Mouse (Mus musculus) heart, embryonic 14.5 days (tissue): ENCODE results near the gene Mgat5. TPM values are rescaled to one million over a fixed set of nuclear protein-coding genes. Genes with fewer than 3 reads are reported as not detected.

Source experiments
- ATAC-seq: fragments of 200-750 bp; cut with Nextera tagmentation; 2 replicates; pipeline ENCODE4 v1.8.0; 2017; ENCODE audit warnings: low read depth, moderate TSS enrichment; ENCODE audit not compliant: insufficient number of reproducible peaks, insufficient read depth, low FRiP score
- H3K27ac ChIP-seq, 2 experiments: fragments of 200-500 bp in 1 of 2; fragments of 300-500 bp in 1 of 2; sonication (generic) in 1 of 2; replicated peaks in 1 of 2; 2 replicates each; pipeline ENCODE4 v1.5.1; 2012 to 2014; ENCODE audit warnings: low read depth in 2 of 2, low read length in 2 of 2, control low read depth in 1 of 2, mild to moderate bottlenecking in 1 of 2, mixed read lengths in 1 of 2; ENCODE audit not compliant: control insufficient read depth in 1 of 2, insufficient read depth in 1 of 2
- H3K27me3 ChIP-seq: fragments of 300-500 bp; sonication (generic); 2 replicates; pipeline ENCODE4 v1.6.1; 2014; ENCODE audit warnings: mild to moderate bottlenecking, low read length, control low read depth; ENCODE audit not compliant: control insufficient read depth, insufficient read depth
- H3K36me3 ChIP-seq: fragments of 300-500 bp; sonication (generic); 2 replicates; pipeline ENCODE4 v1.6.1; 2014; ENCODE audit warnings: mild to moderate bottlenecking, control low read depth, low read length, mixed read lengths; ENCODE audit not compliant: control insufficient read depth, insufficient read depth
- H3K4me1 ChIP-seq, 2 experiments: fragments of 200-500 bp in 1 of 2; fragments of 300-500 bp in 1 of 2; sonication (generic) in 1 of 2; 2 replicates each; pipeline ENCODE4 v1.6.1; 2012 to 2014; ENCODE audit warnings: low read length in 2 of 2, control low read depth in 1 of 2, mixed read lengths in 1 of 2; ENCODE audit not compliant: control insufficient read depth in 2 of 2, insufficient read depth in 2 of 2
- H3K4me2 ChIP-seq: fragments of 300-500 bp; sonication (generic); 2 replicates; pipeline ENCODE4 v1.6.1; 2014; ENCODE audit warnings: mild to moderate bottlenecking, low read length
- H3K4me3 ChIP-seq, 2 experiments: fragments of 200-500 bp in 1 of 2; fragments of 300-500 bp in 1 of 2; sonication (generic) in 1 of 2; 2 replicates each; pipeline ENCODE4 v1.5.1; 2012 to 2014; ENCODE audit warnings: low read length in 2 of 2, mild to moderate bottlenecking in 2 of 2, control low read depth in 1 of 2, low read depth in 1 of 2, moderate library complexity in 1 of 2; ENCODE audit not compliant: control insufficient read depth in 1 of 2, insufficient read depth in 1 of 2
- H3K9ac ChIP-seq: fragments of 300-500 bp; sonication (generic); 2 replicates; pipeline ENCODE4 v1.6.1; 2014; ENCODE audit warnings: mild to moderate bottlenecking, low read length
- H3K9me3 ChIP-seq: fragments of 300-500 bp; sonication (generic); 2 replicates; pipeline ENCODE4 v1.6.1; 2016; ENCODE audit warnings: low read length, control low read depth; ENCODE audit not compliant: control insufficient read depth
- WGBS: fragments of 180-500 bp; shearing (Covaris S2); extraction: QIAGEN DNeasy Blood & Tissue Kit; methylation state at CpG from one replicate; pipeline ENCODE4 v1.1.7; 2014; 5-methylcytosine and 5-hydroxymethylcytosine counted together
- polyA plus RNA-seq: library from polyadenylated mRNA; unstranded; fragments of >200 nt; fragmentation: Nextera tagmentation; extraction: Ambion mirVana; gene quantifications from 2 replicates; pipeline ENCODE4 v1.2.1, GENCODE M21; 2014

The Mgat5 gene
- polyA plus RNA-seq, 1 experiment from 2014 or later: 6.0 TPM

GRCm38 (mm10) chr1:127321638-127322037 is 116.8 kb downstream of the Mgat5 start:
- Histone ChIP-seq H3K9me3 (no peaks in the 10 kb centered on the region), H3K36me3 (no peaks in the 10 kb centered on the region), H3K4me2 (no peak overlapping the region), H3K27ac (peak overlapping the region in 1 of 2 experiments; percentile 2; a peak in 1 of 4 replicates), H3K4me1 (peaks cover 20 to 32% of the 10 kb centered on the region in 2 experiments), H3K27me3 (no peaks in the 10 kb centered on the region), H3K9ac (no peak overlapping the region; the same call in 1 of the 2 replicates), H3K4me3 (no peak overlapping the region)
- ATAC-seq: no peak
- WGBS: 49% methylated on average over 3 of the region's 3 CpGs

DNA sequence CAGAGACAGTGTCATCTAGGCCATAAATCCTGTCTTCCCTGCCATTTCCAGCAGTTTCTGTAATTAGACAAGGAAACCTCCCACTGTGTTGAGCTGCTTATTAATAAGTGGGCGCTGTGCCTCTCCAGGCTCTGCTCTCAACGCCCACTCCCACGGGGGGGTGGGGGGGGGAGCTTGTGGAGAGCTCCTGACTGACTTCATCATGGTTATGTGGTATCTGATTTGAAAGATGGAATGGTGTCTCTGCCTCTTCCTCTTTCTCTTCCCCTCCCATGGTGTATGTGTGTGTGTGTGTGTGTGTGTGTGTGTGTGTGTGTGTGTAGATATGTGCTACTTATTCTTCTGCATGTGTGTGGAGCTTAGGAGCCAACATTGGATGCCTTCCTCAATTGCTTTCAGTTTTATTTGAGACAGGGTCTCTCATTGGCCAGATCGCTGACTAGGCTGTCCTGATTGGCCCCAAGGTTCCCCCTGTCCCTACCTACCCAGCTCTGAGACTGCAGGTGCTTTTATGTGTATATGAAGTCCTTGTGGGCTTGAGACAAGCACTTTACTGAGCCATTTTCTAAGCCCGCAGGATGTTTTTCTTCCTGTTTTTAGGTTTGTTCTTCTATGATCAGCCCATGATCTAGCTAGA is 117.5 kb downstream of the Mgat5 start:
- H3K9ac ChIP-seq: no peak overlapping the region
- H3K9me3 ChIP-seq: no peaks in the 10 kb centered on the region
- no peak overlapping the region for H3K4me2 ChIP-seq
- H3K36me3 ChIP-seq: no peaks in the 10 kb centered on the region
- WGBS: 62% methylated on average over 5 of the region's 5 CpGs
- no peaks in the 10 kb centered on the region for H3K27me3 ChIP-seq
- no peak for ATAC-seq
- no peak overlapping the region for H3K27ac ChIP-seq
- H3K4me3 ChIP-seq: no peak overlapping the region
- peaks cover 20 to 32% of the 10 kb centered on the region in 2 experiments for H3K4me1 ChIP-seq

DNA sequence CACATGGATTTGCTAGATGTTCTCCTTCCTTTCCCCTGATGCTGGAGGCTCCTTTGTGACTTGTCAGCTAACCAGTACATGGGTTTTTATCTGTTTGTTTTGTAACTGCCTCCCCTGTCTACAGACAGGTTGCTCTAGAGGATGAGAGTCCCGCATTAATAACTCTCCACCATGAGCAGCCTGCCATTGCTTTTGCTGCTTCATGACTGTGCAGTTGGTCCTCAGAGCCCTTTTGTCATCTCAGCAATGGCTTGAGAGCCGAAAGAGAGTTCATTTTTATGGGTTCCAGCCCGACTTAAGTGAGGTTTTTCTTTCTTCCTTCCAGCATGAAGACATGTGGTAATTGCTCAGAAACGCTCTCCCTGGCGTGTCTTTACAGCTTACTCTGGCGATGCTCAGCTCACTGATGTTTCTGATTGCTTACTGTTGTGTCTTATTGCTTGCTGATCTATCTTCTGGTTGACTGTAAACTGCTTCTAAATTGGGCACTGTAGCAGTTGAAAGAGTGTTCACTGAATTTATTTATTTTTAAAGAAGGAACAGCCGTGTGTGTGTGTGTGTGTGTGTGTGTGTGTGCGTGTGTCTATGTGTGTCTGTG is 120.9 kb downstream of the Mgat5 start:
- peaks cover 22 to 32% of the 10 kb centered on the region in 2 experiments for H3K4me1 ChIP-seq
- H3K27me3 ChIP-seq: no peaks in the 10 kb centered on the region
- no peak overlapping the region for H3K4me3 ChIP-seq
- WGBS: 86% methylated on average over 8 of the region's 8 CpGs
- H3K9me3 ChIP-seq: no peaks in the 10 kb centered on the region
- ATAC-seq: no peak
- no peak overlapping the region for H3K9ac ChIP-seq
- H3K27ac ChIP-seq: no peak overlapping the region
- no peaks in the 10 kb centered on the region for H3K36me3 ChIP-seq
- H3K4me2 ChIP-seq: no peak overlapping the region

GRCm38 (mm10) chr1:127327773-127328172 is 123.0 kb downstream of the Mgat5 start:
- H3K4me2 ChIP-seq: no peak overlapping the region
- H3K9ac ChIP-seq: no peak overlapping the region
- H3K4me3 ChIP-seq: no peak overlapping the region
- no peaks in the 10 kb centered on the region for H3K27me3 ChIP-seq
- H3K36me3 ChIP-seq: no peaks in the 10 kb centered on the region
- no peak for ATAC-seq
- H3K4me1 ChIP-seq: peaks cover 11 to 20% of the 10 kb centered on the region in 2 experiments
- WGBS: 78% methylated on average over 6 of the region's 6 CpGs
- no peaks in the 10 kb centered on the region for H3K9me3 ChIP-seq
- H3K27ac ChIP-seq: no peak overlapping the region

DNA sequence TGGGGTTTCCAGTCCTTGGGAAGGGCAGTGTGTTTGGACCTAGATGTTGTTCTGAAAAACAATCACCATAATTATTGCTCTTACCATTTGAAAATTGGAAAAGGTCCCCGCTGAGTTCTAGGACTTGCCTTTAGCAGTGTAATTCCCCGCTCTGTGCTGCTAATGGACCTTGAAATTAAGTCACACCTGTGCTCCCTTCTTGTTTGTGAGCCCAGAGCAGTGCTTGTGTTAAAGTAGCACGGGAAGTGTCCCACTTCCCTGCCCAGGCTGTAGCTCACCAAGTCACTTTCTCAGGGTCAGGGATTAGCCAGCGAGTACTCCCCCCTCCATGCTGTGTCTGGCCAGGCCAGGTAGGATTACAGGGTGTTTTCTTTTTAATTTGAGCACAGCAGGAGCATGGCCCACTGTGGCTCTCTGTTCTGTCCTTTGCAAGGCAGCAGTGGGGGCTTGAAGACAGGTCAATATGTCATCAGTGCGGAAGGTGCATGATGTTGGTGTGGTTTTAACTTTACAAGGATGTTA is 123.6 kb downstream of the Mgat5 start:
- no peak overlapping the region for H3K27ac ChIP-seq
- no peak overlapping the region for H3K9ac ChIP-seq
- no peaks in the 10 kb centered on the region for H3K27me3 ChIP-seq
- H3K4me2 ChIP-seq: no peak overlapping the region
- 71% methylated on average over 5 of the region's 5 CpGs for WGBS
- H3K4me1 ChIP-seq: peaks cover 11 to 20% of the 10 kb centered on the region in 2 experiments
- H3K4me3 ChIP-seq: no peak overlapping the region
- no peaks in the 10 kb centered on the region for H3K36me3 ChIP-seq
- H3K9me3 ChIP-seq: no peaks in the 10 kb centered on the region
- no peak for ATAC-seq

- Histone ChIP-seq H3K27ac (peak overlapping the region; percentile 73 to 78), H3K4me2 (peak overlapping the region; percentile 23; the same call in 1 of the 2 replicates), H3K9ac (peak overlapping the region; percentile 34; the same call in 1 of the 2 replicates), H3K36me3 (no peaks in the 10 kb centered on the region), H3K27me3 (no peaks in the 10 kb centered on the region), H3K4me1 (peaks cover 11 to 20% of the 10 kb centered on the region in 2 experiments), H3K4me3 (no peak overlapping the region), H3K9me3 (no peaks in the 10 kb centered on the region)
- WGBS: 23% methylated on average over 6 of the region's 6 CpGs
- ATAC-seq: peak; percentile 73; the same call in 1 of the 2 replicates
These were observed 125.0 kb downstream of the Mgat5 start for GRCm38 (mm10) chr1:127329810-127330209.

DNA sequence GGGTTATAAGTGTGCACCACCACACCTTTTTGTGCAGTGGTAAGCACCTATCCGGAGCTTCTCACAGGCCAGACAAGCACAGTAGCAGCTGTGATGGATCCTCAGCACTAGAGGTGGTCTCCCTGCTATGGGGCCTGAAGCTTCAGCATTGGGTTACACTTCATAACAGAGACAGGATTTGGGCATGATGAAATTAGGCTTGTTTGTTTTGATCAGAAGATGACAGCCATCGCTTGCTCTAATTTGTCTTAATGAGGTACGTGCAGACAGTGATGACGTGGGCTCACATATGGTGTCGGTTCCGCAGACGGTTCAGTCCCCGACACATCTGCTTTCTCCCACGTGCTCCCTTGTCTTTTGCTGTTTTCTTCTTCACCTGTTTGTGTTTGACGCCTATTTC is 132.9 kb downstream of the Mgat5 start:
- H3K4me2 ChIP-seq: no peak overlapping the region

More for the DNA sequence above, 132.9 kb downstream of the Mgat5 start:
- H3K4me1 ChIP-seq: peaks cover 8 to 21% of the 10 kb centered on the region in 2 experiments
- no peaks in the 10 kb centered on the region for H3K27me3 ChIP-seq
- no peaks in the 10 kb centered on the region for H3K9me3 ChIP-seq
- no peak overlapping the region for H3K4me3 ChIP-seq
- 82% methylated on average over 10 of the region's 10 CpGs for WGBS
- H3K36me3 ChIP-seq: no peaks in the 10 kb centered on the region
- H3K27ac ChIP-seq: 0 out of 4 replicates have a peak overlapping the region, but pooled peaks of 1 of the 2 experiments have one; percentile 9
- no peak overlapping the region for H3K9ac ChIP-seq
- ATAC-seq: no peak
